Mouse (Mus musculus) cerebellum, postnatal 4 days (tissue): ENCODE measurements at regions not wholly inside any gene's neighbourhood (a gene's known extent, or its start where the extent isn't known, plus 50 kb on each side); places are given as distances from the start of the nearest gene placed in this dataset.

Source experiments
- DNase-seq, 2 experiments: peaks; one replicate each; pipeline ENCODE4 v3.0.0; 2022; ENCODE audit warnings: low spot score in 2 of 2, mixed read lengths in 1 of 2

GRCm38 (mm10) chr16:77695443-77695842, 93.5 kb upstream of the Gm11146 start:
- no peak for DNase-seq

GRCm38 (mm10) chr16:77687056-77687839, 85.4 kb upstream of the Gm11146 start:
- DNase-seq: no peak

- DNase-seq: peak; percentile 23 to 59
Observed at GRCm38 (mm10) chr16:77685651-77686190, 83.8 kb upstream of the Gm11146 start.

- no peak for DNase-seq
Observed at GRCm38 (mm10) chr16:77684521-77684920, 82.6 kb upstream of the Gm11146 start.

GRCm38 (mm10) chr16:77679234-77679633, 77.3 kb upstream of the Gm11146 start:
- no peak for DNase-seq

- no peak for DNase-seq
Observed at GRCm38 (mm10) chr16:77676805-77677204, 74.9 kb upstream of the Gm11146 start.

- DNase-seq: no peak
Observed at GRCm38 (mm10) chr16:77675885-77676597, 74.1 kb upstream of the Gm11146 start.

GRCm38 (mm10) chr16:77671253-77671652, 69.4 kb upstream of the Gm11146 start:
- DNase-seq: no peak

GRCm38 (mm10) chr16:77665781-77666180, 63.9 kb upstream of the Gm11146 start:
- DNase-seq: no peak

GRCm38 (mm10) chr16:77662107-77662518, 60.2 kb upstream of the Gm11146 start:
- no peak for DNase-seq

GRCm38 (mm10) chr16:77653306-77653705, 51.4 kb upstream of the Gm11146 start:
- DNase-seq: no peak
